Mouse (Mus musculus) small intestine, adult 2 months (tissue): Measurements from ENCODE around the gene Abcc8.

Experiments used
- CTCF ChIP-seq: fragments of 200-500 bp; IDR thresholded peaks from 2 replicates; pipeline ENCODE4 v1.5.1; 2012; ENCODE audit warnings: low read depth, mild to moderate bottlenecking, control low read depth, inconsistent platforms, low read length, moderate library complexity, mixed read lengths; ENCODE audit not compliant: insufficient replicate concordance, insufficient read length; ENCODE audit errors: extremely low read depth
- POLR2A ChIP-seq: fragments of 200-500 bp; IDR thresholded peaks from 2 replicates; pipeline ENCODE4 v1.6.1; 2012; ENCODE audit warnings: low read depth, mild to moderate bottlenecking, control low read depth, inconsistent platforms, low read length, moderate library complexity

DNA sequence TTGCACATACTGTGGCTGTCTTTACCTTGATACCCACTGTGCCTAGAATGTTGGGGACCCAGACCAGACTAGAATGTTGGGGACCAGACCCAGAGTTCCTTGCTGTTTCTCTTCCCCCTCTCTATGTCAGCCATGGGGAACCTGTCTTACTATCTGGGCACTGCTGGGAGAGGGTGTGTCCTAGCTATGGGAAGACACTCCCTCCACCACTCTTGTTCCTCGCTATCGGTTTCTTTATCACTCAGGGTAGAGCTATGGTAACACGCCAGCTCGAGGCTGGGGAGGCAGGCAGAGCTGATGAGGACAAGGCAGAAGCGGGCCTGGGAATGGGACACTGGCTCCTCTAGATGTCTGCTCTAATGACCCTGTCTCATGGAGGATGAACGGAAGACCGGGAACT is 32.4 kb downstream of the Abcc8 start:
- TF ChIP-seq CTCF (no peak), POLR2A (no peak)
